Mouse (Mus musculus) CD4-positive, CD25-positive, alpha-beta regulatory T cell, adult 4 months (primary cell): ENCODE data around the gene Rdh16f1. TPM values are rescaled to one million over a fixed set of nuclear protein-coding genes. Genes with fewer than 3 reads are reported as not detected.

Experiments
- ATAC-seq: one replicate; pipeline ENCODE4 v1.8.0; 2017
- polyA plus RNA-seq, 2 experiments: library from polyadenylated mRNA; unstranded; fragments of 100-300 nt; shearing (Covaris generic); gene quantifications; one replicate each; pipeline ENCODE4 v1.2.1; 2017

Rdh16f1 gene
- under 1 TPM in 1 of 2 experiments, not detected in 1; 0.40 TPM for polyA plus RNA-seq

- ATAC-seq = peak; percentile 82
These were observed at the start of gene Rdh16f1, which contains the start of gene Rdh1 for GRCm38 (mm10) chr10:127759181-127760110. Gene Rdh16f1 (plus strand): TSS chr10:127759787. Gene Rdh1 (plus strand): TSS chr10:127759721.

DNA sequence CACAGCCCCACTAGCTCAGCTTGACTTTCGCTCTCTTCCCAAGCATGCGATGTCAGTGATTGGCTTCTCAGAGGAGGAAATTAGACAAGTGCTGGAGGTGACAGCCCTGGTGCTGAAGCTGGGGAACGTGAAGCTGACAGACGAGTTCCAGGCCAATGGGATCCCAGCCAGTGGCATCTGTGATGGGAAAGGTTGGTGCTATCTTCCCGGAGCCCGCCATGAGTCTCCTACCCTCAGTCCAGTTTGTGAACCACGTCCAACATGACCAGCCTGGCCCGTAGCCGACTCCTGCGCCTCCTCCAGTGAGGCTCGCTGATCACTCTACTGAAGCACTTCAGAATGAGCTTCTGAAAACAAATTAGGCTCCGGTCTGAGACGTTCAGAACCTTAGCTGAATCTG, 49.3 kb upstream of the Rdh16f1 start:
- no peak for ATAC-seq

DNA sequence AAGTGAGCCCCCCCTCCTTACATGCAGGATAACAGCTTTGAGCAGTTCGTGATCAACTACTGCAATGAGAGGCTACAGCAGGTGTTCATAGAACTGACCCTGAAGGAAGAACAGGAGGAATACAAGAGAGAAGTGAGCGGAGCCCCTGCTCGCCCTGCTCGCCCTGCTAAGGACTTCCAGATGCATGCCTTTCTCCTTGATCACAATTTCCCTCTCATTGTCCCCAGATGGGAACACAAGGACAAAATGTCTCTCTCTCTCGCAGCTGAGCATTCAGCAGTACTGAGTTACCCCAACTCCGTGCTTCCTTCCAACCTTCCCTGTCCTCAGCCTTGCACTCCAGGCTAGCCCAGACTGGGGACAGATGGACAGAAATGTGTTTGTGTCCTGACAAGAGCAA, 46.9 kb upstream of the Rdh16f1 start:
- ATAC-seq = no peak

DNA sequence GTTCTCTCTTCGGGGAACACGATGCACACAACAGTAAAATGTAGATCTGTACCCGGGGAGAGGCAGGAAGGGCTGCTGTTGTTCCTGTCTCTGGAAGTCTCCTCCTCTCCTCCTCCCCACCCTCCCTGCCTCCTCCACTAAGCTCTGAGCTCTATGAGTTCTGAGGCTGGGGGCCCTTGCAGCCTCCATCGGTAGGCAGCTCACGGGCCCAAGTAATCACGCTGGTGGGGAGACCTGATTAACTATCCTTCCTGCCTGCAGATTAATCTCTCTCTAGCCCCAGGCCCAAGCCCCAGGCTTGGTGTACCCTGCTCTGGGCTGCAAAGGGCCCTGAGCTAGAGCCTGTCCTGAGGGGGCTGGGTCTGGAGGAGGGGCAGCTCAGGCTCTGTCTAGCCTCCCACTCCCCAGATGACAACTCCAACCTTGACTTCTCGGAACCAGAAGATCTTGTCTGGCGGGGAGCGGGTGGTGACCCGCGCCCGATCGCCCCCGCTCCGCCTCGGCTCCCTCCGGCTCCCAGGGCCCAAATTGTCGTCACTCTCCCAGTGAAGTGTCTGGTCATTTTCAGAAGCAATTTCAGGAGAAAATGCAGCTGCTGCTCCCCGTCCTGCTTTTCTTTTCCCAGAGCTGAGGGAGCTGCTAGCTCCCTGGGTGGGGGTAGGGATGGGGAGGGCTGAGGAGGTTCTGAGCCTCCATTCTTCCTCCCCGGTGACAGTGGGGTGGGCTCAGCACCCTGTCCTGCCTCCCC, 37.7 kb upstream of the Rdh16f1 start:
- no peak for ATAC-seq

- ATAC-seq = no peak
These were observed 35.4 kb upstream of the Rdh16f1 start, which contains the start of gene Tac2 for GRCm38 (mm10) chr10:127724178-127724577. Gene Tac2 (plus strand): TSS chr10:127724478.

DNA sequence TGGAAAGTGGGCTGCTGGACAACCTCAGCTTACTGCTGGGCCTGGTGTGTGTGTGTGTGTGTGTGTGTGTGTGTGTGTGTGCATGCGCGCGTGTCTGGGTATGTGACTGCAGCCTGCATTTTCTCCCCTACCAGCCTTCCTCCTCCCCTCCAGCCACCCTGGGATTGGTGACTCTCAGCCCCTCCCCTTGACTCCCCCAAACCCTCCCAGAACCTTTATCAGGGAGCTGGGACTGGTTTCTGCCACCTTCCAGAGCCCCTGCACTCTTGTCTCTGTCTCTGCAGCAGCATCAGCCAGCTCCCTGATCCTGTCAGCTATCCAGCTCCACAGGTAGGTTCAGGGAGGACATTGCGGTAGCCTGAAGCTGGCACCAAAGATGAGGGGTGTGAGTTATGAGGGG, 34.5 kb upstream of the Rdh16f1 start:
- ATAC-seq = no peak

DNA sequence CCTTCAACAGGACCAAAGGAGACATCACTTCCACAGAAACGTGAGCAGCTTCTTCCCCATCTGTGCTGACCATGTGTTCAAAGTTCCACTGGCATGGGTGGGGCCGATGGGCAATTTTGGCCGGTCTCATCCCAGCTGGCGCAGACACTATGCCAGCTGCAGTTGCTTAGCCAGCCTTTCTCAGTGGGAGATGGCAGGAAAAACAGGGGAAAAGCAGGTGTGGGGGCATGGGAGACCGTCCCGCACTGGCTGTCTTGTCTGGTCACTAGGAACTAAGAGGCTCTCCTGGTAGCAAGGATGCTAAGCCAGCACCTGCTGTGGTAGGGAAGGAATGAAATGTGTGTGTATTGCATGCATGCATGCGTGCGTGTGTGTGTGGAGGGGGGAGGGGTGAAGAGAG, 31.1 kb upstream of the Rdh16f1 start:
- ATAC-seq = no peak

DNA sequence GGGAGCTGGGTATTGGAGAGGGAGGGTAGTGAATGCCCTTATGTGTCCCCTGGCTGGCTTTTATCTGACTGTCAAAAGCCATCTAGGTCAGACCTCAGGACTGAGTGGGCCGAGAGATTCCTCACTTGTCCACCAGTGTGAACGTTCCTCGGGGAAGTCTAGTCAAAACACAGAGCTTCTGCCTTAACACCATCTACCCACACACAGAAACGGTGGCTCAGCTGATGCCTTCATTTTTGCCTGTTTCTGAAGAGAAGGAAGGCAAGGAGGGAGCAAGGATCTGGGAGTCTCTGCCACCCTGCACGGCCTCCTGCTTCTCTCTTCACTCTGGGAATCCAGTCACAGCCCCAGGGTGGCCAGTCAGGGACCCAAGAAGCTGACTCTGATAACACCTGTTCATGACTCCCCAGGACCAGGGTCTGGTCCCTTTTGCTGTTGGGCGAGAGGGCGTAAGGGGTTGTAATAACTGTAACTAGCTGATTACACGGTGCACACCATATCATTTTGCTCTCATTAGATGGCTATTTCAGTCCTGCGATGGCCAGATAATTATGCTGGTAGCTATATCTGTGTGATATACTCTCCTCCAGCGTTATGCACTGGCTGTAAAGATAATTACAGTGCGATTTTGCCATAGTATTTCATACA, 29.2 kb upstream of the Rdh16f1 start:
- ATAC-seq = no peak

DNA sequence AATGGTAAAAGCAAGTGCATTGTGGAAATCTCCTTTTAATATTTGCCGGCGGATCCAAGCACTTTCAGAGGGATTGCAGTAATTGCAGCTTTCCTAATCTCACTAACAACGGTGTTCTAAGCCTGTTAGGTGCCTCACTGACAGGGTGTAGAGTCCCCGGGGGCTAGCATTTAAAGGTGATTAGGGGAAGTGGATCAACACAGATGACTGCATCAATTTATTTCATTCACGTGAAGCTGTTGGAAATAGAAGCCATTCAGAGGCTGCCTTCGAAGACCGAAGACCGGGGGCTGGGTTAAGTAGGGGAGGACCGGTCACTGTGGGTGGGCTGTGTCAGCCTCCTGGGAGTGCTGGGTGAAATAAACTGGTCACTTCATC, 28.7 kb upstream of the Rdh16f1 start:
- ATAC-seq = no peak

- ATAC-seq = no peak
These were observed 28.2 kb upstream of the Rdh16f1 start for GRCm38 (mm10) chr10:127731397-127731796.

DNA sequence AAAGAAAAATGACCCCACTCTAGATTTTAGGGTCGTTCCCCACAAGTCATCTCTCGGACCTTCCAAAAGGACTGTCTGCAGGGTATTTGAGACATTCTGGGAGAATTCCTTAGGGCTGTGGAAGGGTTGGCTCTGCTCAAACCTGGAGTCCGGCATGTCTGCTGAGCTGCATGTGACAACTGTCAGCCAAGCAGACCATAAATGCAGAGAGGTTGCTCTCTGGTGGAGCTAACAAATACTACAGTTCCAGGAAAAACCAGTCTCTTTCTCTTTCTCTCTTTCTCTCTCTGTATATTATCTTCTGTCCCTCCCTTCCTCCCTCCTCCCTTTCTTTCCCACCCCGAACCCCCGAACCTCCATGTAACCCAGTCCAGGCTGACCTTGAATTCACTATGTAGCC, 25.2 kb upstream of the Rdh16f1 start:
- ATAC-seq = no peak

DNA sequence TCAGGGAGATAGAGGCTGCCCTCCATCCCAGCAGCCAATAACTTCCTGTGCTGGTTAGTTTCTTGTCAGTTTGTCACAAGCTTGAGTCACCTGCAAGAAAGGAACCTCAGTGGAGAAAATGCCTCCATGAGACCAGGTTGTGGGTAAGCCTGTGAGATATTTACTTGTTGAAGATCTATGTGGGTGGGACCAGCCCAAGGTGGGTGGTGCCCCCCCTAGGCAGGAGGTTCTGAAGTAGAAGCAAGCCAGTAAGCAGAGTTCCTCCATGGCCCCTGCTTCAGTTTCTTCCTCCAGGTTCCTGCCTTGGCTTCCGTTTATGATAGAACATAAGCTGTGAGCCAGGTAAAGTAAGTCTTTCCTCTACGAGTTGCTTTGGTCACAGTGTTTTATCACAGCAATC, 23.3 kb upstream of the Rdh16f1 start:
- no peak for ATAC-seq

DNA sequence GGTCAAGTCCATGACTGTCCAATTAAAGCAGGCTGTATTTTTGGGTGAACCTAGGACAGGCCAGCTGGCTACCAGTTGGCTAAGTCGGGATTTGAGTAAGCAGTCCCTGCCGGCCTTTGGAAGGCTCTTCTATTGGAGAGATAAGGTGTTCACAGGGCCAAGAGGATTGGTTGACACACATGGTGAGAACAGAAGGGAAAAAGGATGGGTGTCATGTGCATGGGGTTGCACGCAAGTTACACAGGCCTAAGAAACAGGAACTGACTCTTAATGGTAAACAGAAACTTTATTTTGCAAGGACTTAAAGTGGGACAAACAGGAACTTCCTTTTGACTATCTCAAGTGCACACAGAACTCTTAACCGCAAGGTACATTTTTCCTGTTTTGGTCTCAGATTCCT, 22.7 kb upstream of the Rdh16f1 start:
- no peak for ATAC-seq

DNA sequence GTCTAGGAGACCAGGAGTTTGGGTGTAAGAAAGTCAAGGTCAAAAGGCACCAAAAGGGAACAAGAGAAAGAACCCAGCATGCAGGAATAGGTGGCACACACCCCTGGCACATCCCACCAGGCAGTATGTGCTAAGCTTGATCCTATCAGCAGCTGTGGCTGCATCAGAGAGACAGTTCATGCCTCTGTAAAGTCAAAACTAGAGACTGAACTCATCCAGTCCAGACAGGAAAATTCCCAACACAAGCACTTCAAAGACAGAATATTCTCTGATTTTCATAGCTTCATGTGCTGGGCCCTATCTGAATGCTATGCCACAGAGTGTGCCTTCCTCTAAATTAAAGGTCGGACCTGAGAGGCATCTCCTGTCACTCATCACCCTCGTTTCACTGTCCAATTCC, 22.0 kb upstream of the Rdh16f1 start:
- no peak for ATAC-seq

DNA sequence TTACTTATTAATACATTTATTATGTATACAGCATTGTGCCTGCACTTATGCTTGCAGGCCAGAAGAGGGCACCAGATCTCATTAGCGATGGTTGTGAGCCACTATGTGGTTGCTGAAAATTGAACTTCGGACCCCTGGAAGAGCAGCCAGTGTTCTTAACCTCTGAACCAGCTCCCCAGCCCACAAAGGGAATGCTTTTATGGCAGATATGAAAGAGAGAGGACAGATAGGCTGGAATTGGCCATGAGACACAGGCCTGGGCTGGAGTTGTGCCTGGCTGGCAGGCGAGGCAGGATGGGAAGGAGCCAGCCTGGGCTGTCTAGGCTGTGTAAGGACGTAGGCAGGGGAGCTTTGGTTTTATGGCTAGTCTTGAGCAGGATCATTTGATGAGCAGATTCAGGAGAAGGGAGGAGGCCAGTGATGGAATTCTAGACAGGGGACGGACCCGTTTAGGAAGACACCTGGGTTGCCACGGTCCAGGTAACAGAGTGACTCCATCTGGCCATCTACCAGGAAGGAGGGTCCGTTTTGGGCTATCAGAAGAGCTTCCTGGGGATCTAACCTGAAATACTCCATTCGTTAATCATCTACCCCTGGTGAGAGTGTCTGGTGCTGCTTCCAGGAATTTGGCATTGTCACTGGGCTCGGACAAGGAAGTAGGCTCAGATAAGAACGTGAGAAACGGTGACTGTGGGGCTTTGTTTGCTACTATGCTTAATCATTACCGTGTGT, 21.3 kb upstream of the Rdh16f1 start:
- ATAC-seq = no peak

- ATAC-seq = peak; percentile 79
These were observed 20.4 kb upstream of the Rdh16f1 start, which contains the start of gene Zbtb39 for GRCm38 (mm10) chr10:127739083-127739660. Gene Zbtb39 (plus strand): TSS chr10:127739538.

DNA sequence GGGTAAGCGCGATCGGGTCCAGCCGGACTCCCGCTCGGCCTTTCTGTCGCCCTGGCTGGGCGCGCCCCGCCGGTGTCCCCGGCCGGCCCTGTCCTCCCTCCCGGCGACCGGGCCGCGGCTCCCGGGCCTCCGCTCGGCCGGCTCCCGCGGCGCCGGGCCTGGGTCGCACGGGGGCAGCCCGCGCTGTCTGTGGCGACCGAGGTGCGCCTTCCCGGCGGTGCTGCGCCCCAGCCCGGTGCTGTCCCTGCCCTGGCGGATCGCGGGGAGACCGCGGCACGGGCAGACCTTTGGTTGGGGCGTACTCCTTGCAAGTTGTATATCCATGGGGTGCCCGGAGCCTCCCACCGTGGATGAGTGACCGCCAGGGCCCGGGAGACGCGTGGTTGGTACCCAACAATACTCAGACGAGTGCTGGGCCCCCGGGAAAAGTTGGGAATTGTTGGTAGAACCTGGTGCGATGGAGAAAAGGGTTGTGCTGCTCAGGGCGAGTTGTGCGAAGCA, 19.9 kb upstream of the Rdh16f1 start:
- peak; percentile 62 for ATAC-seq

DNA sequence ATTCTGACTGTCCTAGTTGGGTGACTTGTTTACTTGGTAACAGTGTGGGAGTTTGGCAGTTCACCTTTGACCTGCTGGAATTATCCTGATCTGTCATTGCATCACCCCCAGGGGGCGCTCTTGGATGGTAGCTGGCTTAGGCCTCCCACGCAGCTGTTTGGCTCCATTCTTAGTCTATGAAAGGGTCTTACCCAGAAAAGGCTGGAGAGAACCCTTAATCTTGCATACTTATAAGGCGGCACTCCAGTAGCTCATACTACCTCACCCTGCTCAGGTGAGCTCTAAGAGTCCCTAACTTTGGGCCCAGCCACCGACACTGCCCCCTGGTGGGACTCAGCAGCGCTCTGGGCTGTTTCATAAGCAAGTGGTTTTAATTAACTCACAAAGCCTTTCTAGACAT, 14.9 kb upstream of the Rdh16f1 start:
- ATAC-seq = peak; percentile 54

- no peak for ATAC-seq
These were observed 13.7 kb upstream of the Rdh16f1 start for GRCm38 (mm10) chr10:127745886-127746285.

GRCm38 (mm10) chr10:127747254-127747653, 12.3 kb upstream of the Rdh16f1 start:
- no peak for ATAC-seq

DNA sequence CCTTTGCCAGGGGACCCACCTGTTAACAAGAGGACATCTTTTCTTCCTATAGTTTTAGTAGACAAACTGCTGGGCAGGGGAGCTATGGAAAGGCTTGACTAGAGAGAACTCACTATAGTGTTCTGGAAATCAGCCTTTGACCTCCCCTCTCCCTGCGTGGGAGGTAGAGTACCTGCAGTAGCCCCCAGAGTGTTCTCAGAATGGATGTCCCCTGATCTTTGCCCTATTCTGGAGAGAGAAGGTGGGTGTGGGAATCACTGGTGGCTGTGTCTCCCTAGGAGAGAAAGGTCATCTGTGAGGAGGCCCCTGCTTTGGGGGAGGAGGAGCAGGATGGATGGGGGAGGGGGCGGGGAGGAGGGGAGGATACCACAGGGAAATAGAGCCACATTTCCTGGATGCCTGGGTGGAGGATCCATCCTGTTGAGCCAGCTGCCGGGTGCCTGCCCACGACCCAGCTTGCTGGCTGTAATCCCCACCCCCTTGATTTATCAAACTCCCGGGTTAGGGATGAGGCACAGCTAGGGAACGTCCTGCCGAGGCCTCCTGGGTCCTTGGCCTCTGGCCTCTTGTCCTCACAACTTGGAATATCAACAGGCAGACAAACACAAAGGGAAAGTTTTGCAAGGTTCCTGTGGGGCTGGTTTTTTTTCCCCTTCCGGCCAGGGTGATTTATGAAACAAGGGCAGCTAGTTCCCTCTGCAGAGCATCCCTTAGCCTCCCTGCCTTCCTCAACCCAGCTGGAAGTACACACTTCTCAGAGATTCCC, 10.6 kb upstream of the Rdh16f1 start:
- no peak for ATAC-seq
